Mouse (Mus musculus): ENCODE results near the gene 4931440F15Rik.

GRCm38 (mm10) chr11:29794475-29794874 is 31.0 kb downstream of the 4931440F15Rik start:
- TF ChIP-seq POLR2A (IDR thresholded peaks at IDR 0.05; ENCODE audit: low read depth, low read length) = no peak
- TF ChIP-seq CTCF (IDR thresholded peaks at IDR 0.05; ENCODE audit: extremely low read depth, insufficient read length, insufficient replicate concordance, low read depth, low read length) = no peak
